Mouse (Mus musculus): ENCODE measurements around the gene Fam170b.

Gene Fam170b

GRCm38 (mm10) chr14:32833847-32834246 lies at the start of gene Fam170b:
Fam170b (plus strand) TSS chr14:32833962.
- no peak for DNase-seq

DNA sequence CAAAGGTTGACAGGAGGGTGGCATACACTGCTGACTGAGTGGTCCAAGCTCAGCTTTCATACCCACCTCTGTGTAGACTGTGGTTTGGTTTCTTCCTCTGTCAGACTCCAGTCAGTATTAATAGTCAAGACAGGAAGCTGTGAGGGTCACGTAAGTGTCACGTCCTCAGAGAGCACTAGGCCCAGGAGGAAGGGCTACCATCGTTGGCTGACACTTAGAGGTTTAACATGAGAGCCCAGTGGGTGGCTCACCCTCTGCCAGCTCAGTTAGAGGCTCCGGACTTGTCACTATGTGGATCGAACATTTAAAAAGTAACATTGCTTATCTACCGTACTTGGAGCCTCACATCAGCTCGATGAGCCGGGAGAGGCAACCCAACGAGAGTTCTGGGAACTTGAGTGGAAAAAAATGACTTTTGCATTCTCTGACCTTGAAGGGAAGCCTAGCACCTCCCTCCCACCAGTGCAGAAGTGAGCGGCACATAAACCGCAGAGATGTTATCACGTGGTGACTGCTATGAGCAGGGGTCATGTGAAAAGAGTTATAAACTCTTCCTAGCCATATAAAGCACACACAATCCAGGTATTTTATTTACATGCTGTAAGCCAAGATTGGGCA lies 49.5 kb upstream of the Fam170b start:
- no peak for DNase-seq

- no peak for DNase-seq
Observed at GRCm38 (mm10) chr14:32784748-32785134, 49.0 kb upstream of the Fam170b start.

DNA sequence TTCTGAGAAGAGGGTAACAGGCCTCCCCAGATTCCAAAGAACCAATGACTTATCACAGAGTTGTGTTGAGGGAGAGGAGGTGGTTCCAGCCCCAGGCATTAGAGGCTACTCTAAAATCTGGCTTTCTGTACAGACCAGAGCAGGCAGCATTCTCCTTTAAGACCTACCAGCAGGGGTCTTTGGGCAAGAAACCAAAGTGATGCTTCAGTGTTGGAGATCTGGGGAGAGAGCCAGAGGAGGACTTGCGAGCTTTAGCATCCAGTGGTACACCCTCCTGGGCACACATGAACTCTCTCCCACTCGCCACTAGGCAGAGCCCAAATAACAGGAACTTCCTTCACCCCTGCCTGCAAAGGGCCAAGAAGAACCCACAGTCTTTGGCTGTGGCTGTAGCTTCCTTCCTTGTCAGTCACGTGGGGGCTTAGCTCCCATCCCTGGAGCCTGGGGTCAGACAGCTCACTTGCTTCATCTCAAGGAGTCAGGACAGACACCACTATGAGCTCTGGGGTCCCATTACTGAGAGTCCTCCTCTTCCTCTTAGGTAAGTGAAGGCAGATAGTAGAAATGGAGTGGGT lies 48.1 kb upstream of the Fam170b start, which contains the start of gene Tmem273:
Tmem273 (plus strand) TSS at position 408 of the 575 bp plus-strand sequence.
- DNase-seq = peak; percentile 58 to 62

- no peak for DNase-seq
Observed at GRCm38 (mm10) chr14:32787691-32788090, 46.1 kb upstream of the Fam170b start.

- DNase-seq = peak in 1 of 2 experiments; percentile 11
Observed at GRCm38 (mm10) chr14:32796375-32796774, 37.4 kb upstream of the Fam170b start.

DNA sequence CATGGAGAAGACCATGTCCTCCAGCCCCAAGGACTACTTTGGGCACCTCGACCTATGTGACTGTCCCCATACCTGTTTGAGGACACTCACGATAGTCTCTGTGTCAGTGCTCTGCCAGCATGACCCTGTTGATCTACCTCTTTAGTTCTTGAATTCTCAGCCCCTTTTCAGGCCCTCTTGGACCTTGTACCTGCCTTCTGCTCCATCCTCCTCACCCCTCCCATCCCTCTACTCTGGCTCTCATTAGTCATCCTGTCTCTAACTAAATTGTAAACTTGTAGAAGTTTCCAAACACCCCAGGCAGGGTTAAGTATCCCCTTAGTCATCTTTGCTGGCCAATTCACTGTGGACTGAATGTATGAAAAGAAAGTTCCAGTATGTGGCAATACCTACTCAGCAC lies 36.0 kb upstream of the Fam170b start:
- no peak for DNase-seq

GRCm38 (mm10) chr14:32798355-32798754 lies 35.4 kb upstream of the Fam170b start:
- DNase-seq = no peak

DNA sequence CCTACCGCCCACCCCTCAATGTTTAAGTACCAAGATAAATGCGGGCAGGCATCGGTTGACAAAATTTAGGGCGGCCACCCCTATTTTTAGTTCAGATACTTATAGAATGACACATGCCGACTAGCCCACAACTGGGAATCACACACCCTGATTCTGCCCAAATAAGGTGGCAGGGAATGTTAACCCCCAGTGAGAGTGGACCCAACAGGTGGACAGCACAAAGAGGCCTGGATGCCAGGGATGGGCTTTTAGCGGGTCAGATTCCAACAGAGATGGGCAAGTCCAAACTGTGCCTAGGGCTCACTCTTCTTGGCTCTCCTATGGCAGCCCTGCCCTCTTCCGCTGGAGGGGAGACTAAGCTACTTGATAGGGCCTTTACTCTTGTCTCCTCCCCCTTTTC lies 33.7 kb upstream of the Fam170b start:
- DNase-seq = no peak

- peak; percentile 54 to 57 for DNase-seq
Observed at GRCm38 (mm10) chr14:32801016-32801661, 32.6 kb upstream of the Fam170b start.

GRCm38 (mm10) chr14:32801662-32802024 lies 32.1 kb upstream of the Fam170b start:
- DNase-seq = no peak

DNA sequence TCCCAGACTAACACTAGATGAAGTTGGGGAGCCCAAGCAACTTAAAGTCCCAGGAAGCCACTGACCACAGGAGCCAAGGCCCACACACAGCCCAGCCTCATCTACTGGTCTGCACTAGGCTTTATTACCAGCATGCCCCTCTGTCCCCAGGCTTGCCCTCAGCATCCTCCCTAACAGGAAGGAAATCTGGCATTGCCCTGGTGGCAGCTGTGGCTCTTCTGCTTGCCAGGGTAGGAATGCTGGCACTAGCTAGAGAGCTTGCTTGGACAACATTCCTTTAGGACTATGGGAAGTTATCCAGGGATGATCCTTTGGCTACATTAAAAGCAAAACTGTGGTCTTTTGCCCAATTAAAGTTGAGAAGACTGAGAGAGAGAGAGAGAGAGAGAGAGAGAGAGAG lies 23.7 kb upstream of the Fam170b start:
- DNase-seq = peak; percentile 73 to 80

GRCm38 (mm10) chr14:32812429-32812828 lies 21.3 kb upstream of the Fam170b start:
- DNase-seq = no peak

GRCm38 (mm10) chr14:32814961-32815360 lies 18.8 kb upstream of the Fam170b start:
- DNase-seq = peak; percentile 21 to 42

- DNase-seq = peak in 1 of 2 experiments; percentile 25
Observed at GRCm38 (mm10) chr14:32816533-32816932, 17.2 kb upstream of the Fam170b start.

DNA sequence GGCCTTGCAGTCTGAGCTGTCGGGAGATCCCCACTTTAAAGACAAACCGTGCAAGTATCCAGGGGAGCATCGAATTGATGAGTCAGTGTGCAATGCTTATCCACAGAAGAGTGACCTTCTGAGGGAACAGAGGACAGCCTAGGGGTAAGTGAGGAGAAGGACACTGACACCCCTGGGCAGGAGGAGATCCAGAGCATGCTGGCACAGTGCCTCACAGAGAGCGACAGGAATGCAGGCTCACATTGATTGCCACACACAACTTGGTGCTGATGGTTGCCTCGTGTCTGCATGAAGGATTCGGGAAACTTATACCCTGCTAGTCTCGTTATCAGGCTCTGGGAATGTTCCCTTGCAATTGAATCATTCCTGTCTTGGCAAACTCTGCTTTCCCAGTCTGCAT lies 16.5 kb upstream of the Fam170b start:
- peak in 1 of 2 experiments; percentile 17 for DNase-seq

DNA sequence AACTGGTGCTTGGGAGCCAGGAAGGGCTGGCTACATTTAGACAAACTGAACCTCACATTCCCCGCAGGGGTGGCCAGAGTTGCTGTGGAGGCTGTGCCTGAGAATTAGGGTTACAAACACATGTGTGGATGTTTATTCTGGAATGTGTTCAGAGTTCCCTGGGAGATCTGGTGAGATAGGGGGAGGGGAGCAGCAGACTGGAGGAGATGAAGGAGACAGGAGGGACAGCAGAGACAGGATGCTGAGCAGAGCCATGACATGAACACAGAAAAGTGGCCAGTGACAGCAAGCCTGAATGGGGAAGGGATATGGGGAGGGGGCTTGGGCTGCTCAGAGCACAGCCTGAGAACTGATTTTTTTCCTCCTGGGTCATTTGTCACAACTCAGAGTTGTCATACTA lies 14.5 kb upstream of the Fam170b start:
- no peak for DNase-seq

DNA sequence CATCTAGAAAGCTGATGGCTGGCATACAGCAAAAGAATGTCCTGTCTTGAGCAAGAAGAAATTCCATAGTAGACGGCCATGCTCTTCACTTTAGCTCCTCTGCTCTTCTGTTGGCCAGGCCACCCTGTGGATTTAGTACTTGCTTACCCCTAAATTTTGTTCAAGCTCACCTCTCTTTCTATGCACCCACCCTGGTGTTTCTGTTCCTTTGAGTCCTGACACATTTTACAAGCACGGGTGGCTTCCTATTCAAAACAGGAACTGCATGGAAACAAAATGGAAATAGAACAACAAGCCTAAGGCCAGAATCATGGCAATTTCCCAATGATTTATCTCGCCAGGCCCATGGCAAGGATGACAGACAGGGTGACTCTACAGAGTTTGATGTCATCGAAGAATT lies 10.9 kb upstream of the Fam170b start:
- no peak for DNase-seq

DNA sequence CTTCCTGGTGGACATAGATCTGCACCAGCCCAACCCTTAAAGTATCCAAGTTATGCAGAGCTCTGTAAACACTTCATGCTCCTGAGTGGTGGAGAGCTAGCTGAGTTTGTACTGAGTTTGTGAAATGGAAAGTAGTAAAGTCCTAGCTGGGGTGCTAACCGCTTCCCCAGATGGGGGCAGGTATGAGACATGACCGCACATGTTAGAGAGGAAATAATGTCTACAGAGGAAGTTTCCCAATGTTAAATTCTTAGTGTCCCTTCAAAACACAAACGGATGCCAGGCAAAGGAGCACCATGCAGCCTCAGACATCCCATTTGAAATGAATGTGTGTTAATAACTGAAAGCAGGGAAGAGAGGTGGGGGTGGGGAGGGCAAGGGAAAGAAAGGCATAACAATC lies 9.9 kb upstream of the Fam170b start:
- DNase-seq = no peak

DNA sequence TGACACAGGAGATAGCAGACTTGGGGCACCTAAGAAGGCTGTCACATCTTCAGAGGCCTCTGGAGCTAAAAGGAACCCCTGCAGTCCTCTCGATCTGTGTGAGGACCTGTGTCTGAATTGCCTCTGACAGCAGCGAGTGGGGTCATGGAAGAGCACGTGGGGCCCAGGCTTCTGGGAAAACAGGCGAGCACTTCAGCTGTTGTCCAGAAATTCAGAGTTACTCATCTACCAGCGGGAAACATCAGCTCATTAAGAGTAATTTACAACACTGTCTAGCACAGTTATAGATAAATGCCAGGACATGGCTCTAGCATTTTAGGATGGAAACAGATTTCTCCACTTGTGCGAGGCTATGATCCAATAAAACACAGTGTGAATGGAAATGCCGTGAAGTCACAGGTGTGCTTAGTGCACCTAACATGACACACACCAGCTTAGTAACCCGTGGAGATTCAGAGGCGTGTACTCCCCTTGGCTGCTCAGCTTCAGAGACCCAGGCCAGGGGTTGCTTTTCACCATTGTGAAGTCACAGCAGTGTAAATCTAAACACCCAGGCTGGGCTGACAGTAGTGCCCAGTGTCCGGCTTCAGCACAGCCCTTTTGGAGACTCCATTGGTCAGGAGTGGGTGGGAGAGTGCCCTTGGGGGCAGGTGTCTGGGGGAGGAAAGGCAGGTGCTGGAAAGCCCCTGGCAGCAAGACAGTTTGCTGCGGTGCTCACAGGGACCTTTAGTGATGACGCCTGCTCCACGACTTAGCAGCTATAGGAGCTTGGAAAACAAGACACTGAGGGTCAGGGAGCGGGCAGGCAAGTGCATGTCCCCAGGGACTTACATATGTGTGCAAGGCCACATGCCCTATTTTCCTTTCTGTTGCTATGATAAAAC lies 9.3 kb upstream of the Fam170b start:
- DNase-seq = no peak

DNA sequence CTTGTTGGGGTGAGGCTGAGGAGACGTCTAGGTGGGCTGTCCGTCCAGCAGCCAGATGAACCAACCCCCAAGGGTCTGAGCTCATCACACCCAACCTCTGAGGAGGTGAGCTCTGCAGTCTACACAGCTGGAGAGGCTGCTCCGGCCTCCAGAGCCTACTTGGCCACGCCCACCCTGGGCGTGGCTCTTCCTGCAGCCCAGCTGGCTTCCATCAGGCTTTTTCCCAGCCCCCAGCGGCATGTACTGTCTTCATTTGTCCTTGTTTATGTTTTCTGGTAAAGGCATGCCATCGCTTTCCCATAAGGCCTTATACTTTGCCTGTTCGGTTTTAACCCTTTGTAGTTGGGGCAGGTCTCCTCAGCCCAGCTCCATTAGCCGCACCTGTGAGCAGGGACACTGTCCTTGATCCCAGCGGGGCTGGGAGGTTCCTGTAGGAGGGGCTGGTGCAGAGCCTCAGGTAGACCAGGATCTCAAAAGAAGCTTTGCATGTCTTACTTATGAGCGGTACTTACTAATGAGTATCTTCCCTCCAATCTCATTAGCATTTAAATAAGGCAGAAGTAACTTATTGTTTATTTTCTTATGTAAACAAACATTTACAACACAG lies 8.2 kb upstream of the Fam170b start:
- no peak for DNase-seq

DNA sequence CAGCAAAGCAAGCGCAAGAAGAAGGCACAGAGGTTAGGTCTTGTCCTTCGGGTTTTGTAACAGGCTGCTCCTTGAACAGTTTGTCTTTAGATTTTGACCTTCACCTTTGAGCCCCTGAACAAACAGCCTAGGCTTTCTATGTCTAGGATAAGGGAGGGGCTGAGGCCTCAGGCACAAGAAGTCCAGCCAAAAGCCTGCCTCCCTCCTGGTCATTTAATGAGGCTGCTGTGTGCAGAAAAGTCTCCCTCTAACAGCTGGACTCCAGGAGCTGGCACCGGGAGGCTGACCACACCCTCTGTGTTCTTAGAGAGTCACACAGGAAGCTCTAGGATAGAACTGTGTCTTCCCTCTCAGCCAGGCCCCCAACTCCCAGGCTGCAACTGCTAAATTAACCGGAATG lies 6.6 kb upstream of the Fam170b start:
- no peak for DNase-seq
